Mouse (Mus musculus) megakaryocyte, embryonic 14.5 days (primary cell): Measurements from ENCODE around the gene Sept1.

Experiments used
- FLI1 ChIP-seq: IDR thresholded peaks from 2 replicates; pipeline ENCODE4 v1.6.1; 2012; ENCODE audit warnings: low read length, inconsistent platforms, mixed read lengths
- GATA1 ChIP-seq: IDR thresholded peaks from 3 replicates; pipeline ENCODE4 v1.6.1; 2012; ENCODE audit warnings: mixed read lengths, low read length, inconsistent platforms, borderline replicate concordance

- TF ChIP-seq GATA1 (no peak), FLI1 (no peak)
Measured at GRCm38 (mm10) chr7:127190672-127191071, 42.3 kb downstream of the Sept1 start.
